Comparison of ENCODE assay signal across 29 mouse cellular contexts in the genomic region with DNA sequence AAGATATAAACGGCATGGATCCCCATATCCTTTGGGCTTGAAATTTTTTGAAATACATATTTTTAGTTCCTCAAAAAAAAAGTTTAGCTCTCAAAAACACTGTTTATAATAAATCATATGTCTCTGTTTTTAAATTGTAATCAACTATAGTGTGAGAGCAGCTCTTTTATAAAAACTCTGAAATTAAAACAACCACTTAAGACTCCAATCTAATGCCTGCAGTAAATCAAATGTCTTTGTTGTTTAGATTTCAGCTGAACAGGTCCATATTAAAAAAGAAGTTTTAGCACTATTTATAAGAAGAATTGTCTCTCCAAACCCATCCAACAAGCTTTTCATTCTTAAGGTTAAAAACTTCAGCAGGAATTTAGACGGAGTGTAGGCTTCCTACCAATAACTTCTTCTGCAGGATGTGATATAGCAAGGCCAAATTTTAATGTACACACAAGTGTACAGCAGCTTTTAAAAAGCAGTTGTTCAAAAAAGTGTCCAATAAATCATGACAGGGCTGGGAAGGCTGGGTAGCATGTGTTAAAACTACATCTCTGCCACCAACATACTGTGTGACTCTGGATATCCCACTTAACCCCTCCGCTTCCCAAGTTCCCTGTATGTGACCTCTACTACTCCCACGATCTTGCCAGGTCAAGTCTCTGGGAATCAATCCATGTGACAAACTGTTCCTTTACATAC.
DNase-seq lines count a peak whose midpoint lies in the region; ATAC-seq and TF ChIP-seq lines count a peak whose summit lies in the region.
"Had no signal": no experiment of that assay in that cellular context is flagged by ENCODE, and none has a peak within 500 bp of the region (broad histone marks: within the 10 kb centered on the region; RNA-seq: fewer than 3 reads in every experiment).

No protein-coding gene starts in this region.

- H3K4me2 ChIP-seq in kidney, embryonic 16.5 days (replicated peaks; ENCODE audit: low read depth, low read length) = no peak overlapping the region
- H3K4me2 ChIP-seq in stomach, embryonic 14.5 days (replicated peaks; ENCODE audit: low read depth, low read length) = peak overlapping the region; percentile 3; the same call in 1 of the 2 replicates
- H3K4me2 ChIP-seq in stomach, postnatal 0 days (replicated peaks; ENCODE audit: low read depth) = no peak overlapping the region
- H3K4me2 ChIP-seq: embryonic facial prominence, embryonic 12.5 days; forebrain, embryonic 15.5 days; heart, embryonic 12.5 days; hindbrain, embryonic 15.5 days; liver, embryonic 12.5 days; midbrain, embryonic 13.5 days; neural tube, embryonic 13.5 days had no signal

- peak; percentile 57; the same call in 1 of the 2 replicates for ATAC-seq in kidney, embryonic 16.5 days (ENCODE audit: low FRiP score, low TSS enrichment)
- peak; percentile 91 for ATAC-seq in stomach, embryonic 14.5 days (ENCODE audit: insufficient number of reproducible peaks, insufficient read depth, low FRiP score, low read depth)
- ATAC-seq in stomach, postnatal 0 days (ENCODE audit: low FRiP score, low TSS enrichment) = no peak; the same call in 1 of the 2 replicates
- ATAC-seq: CD4-positive, CD25-positive, alpha-beta regulatory T cell, adult 4 months; forebrain, embryonic 15.5 days; inflammation-experienced regulatory T-cells, adult 6 months; liver, embryonic 12.5 days; liver, postnatal 0 days; midbrain, embryonic 13.5 days had no signal

- no peaks in the 10 kb centered on the region for H3K27me3 ChIP-seq in kidney, embryonic 16.5 days (ENCODE audit: insufficient read depth, low read length)
- H3K27me3 ChIP-seq in kidney, adult 2 months (replicated peaks; ENCODE audit: control insufficient read depth, insufficient read depth, low read length) = no peaks in the 10 kb centered on the region
- no peaks in the 10 kb centered on the region for H3K27me3 ChIP-seq in stomach, embryonic 14.5 days (ENCODE audit: control insufficient read depth, insufficient read depth, low read length)
- H3K27me3 ChIP-seq in stomach, postnatal 0 days (ENCODE audit: control insufficient read depth, insufficient read depth, low read length) = no peaks in the 10 kb centered on the region
- no peaks in the 10 kb centered on the region for H3K27me3 ChIP-seq in hindbrain, embryonic 10.5 days (ENCODE audit: insufficient read depth, poor library complexity, severe bottlenecking)
- H3K27me3 ChIP-seq: embryonic facial prominence, embryonic 12.5 days; forebrain, embryonic 15.5 days; heart, embryonic 12.5 days; hindbrain, embryonic 15.5 days; liver, embryonic 12.5 days; megakaryocyte, embryonic 14.5 days; midbrain, embryonic 13.5 days; neural tube, embryonic 13.5 days had no signal

- TF ChIP-seq EP300 in stomach, postnatal 0 days (optimal IDR thresholded peaks at IDR 0.05) = no peak

- TF ChIP-seq CTCF in kidney, adult 2 months (conservative IDR thresholded peaks at IDR 0.05; ENCODE audit: insufficient read depth, insufficient read length, low read depth, low read length) = no peak
- TF ChIP-seq CTCF in stomach, postnatal 0 days (IDR thresholded peaks at IDR 0.05; ENCODE audit: low read depth) = no peak

- peaks cover 4% of the 10 kb centered on the region; the same call in 1 of the 2 replicates for H3K4me1 ChIP-seq in kidney, embryonic 16.5 days (ENCODE audit: insufficient read depth, low read length)
- H3K4me1 ChIP-seq in kidney, adult 2 months (ENCODE audit: control insufficient read depth, insufficient read depth, low read length) = no peaks in the 10 kb centered on the region
- H3K4me1 ChIP-seq in stomach, embryonic 14.5 days (ENCODE audit: control insufficient read depth, insufficient read depth, low read length) = peaks cover 3% of the 10 kb centered on the region; the same call in 1 of the 2 replicates
- H3K4me1 ChIP-seq in stomach, postnatal 0 days (replicated peaks; ENCODE audit: control insufficient read depth, insufficient read depth) = no peaks in the 10 kb centered on the region
- no peaks in the 10 kb centered on the region for H3K4me1 ChIP-seq in hindbrain, embryonic 10.5 days (replicated peaks)
- H3K4me1 ChIP-seq: embryonic facial prominence, embryonic 12.5 days; forebrain, embryonic 10.5 days; forebrain, embryonic 15.5 days; heart, embryonic 12.5 days; hindbrain, embryonic 15.5 days; liver, embryonic 12.5 days; megakaryocyte, embryonic 14.5 days; midbrain, embryonic 13.5 days; neural tube, embryonic 13.5 days had no signal

- no peaks in the 10 kb centered on the region for H3K9me3 ChIP-seq in kidney, embryonic 16.5 days (ENCODE audit: low read length)
- H3K9me3 ChIP-seq in stomach, embryonic 14.5 days (ENCODE audit: control insufficient read depth, low read depth, low read length) = no peaks in the 10 kb centered on the region
- no peaks in the 10 kb centered on the region for H3K9me3 ChIP-seq in stomach, postnatal 0 days (ENCODE audit: control insufficient read depth, low read length)
- H3K9me3 ChIP-seq in hindbrain, embryonic 10.5 days = no peaks in the 10 kb centered on the region
- H3K9me3 ChIP-seq: embryonic facial prominence, embryonic 12.5 days; forebrain, embryonic 10.5 days; forebrain, embryonic 15.5 days; heart, embryonic 12.5 days; hindbrain, embryonic 15.5 days; liver, embryonic 12.5 days; megakaryocyte, embryonic 14.5 days; midbrain, embryonic 13.5 days; neural tube, embryonic 13.5 days had no signal

- no peaks in the 10 kb centered on the region for H3K36me3 ChIP-seq in kidney, embryonic 16.5 days (ENCODE audit: insufficient read depth, low read length)
- no peaks in the 10 kb centered on the region for H3K36me3 ChIP-seq in kidney, adult 2 months (ENCODE audit: control insufficient read depth, insufficient read depth, low read length)
- no peaks in the 10 kb centered on the region for H3K36me3 ChIP-seq in stomach, embryonic 14.5 days (ENCODE audit: control insufficient read depth, insufficient read depth, low read length)
- no peaks in the 10 kb centered on the region for H3K36me3 ChIP-seq in stomach, postnatal 0 days (ENCODE audit: control insufficient read depth, insufficient read depth, low read length)
- no peaks in the 10 kb centered on the region for H3K36me3 ChIP-seq in hindbrain, embryonic 10.5 days
- H3K36me3 ChIP-seq: embryonic facial prominence, embryonic 12.5 days; forebrain, embryonic 10.5 days; forebrain, embryonic 15.5 days; heart, embryonic 12.5 days; hindbrain, embryonic 15.5 days; liver, embryonic 12.5 days; midbrain, embryonic 13.5 days; neural tube, embryonic 13.5 days had no signal

- no peak overlapping the region for H3K4me3 ChIP-seq in kidney, embryonic 16.5 days (ENCODE audit: low read length)
- no peak overlapping the region for H3K4me3 ChIP-seq in kidney, adult 2 months (ENCODE audit: insufficient read depth, low read depth, low read length)
- no peak overlapping the region for H3K4me3 ChIP-seq in stomach, embryonic 14.5 days (ENCODE audit: low read depth, low read length)
- H3K4me3 ChIP-seq in stomach, postnatal 0 days (ENCODE audit: low read depth, low read length) = no peak overlapping the region
- no peak overlapping the region for H3K4me3 ChIP-seq in hindbrain, embryonic 10.5 days
- H3K4me3 ChIP-seq: embryonic facial prominence, embryonic 12.5 days; forebrain, embryonic 10.5 days; forebrain, embryonic 15.5 days; heart, adult 2 months; heart, embryonic 12.5 days; hindbrain, embryonic 15.5 days; layer of hippocampus, adult 2 months; liver, embryonic 12.5 days; megakaryocyte, embryonic 14.5 days; midbrain, embryonic 13.5 days; neural tube, embryonic 13.5 days had no signal

- no peak for TF ChIP-seq POLR2A in kidney, adult 2 months (IDR thresholded peaks at IDR 0.05; ENCODE audit: low read depth, low read length)

- H3K9ac ChIP-seq in kidney, embryonic 16.5 days (replicated peaks; ENCODE audit: low read length) = no peak overlapping the region
- H3K9ac ChIP-seq in stomach, embryonic 14.5 days (replicated peaks; ENCODE audit: low read depth, low read length) = no peak overlapping the region
- no peak overlapping the region for H3K9ac ChIP-seq in stomach, postnatal 0 days (ENCODE audit: low read length)
- H3K9ac ChIP-seq: embryonic facial prominence, embryonic 12.5 days; forebrain, embryonic 15.5 days; heart, embryonic 12.5 days; hindbrain, embryonic 15.5 days; liver, embryonic 12.5 days; liver, postnatal 0 days; midbrain, embryonic 13.5 days; neural tube, embryonic 13.5 days had no signal

- H3K27ac ChIP-seq in kidney, embryonic 16.5 days (ENCODE audit: low read length) = no peak overlapping the region
- H3K27ac ChIP-seq in kidney, adult 2 months (ENCODE audit: insufficient read depth, low read depth, low read length) = no peak overlapping the region
- peak overlapping the region; percentile 69 for H3K27ac ChIP-seq in stomach, embryonic 14.5 days (ENCODE audit: low read length)
- no peak overlapping the region for H3K27ac ChIP-seq in stomach, postnatal 0 days (replicated peaks)
- H3K27ac ChIP-seq in hindbrain, embryonic 10.5 days = no peak overlapping the region
- H3K27ac ChIP-seq: embryonic facial prominence, embryonic 12.5 days; forebrain, embryonic 10.5 days; forebrain, embryonic 15.5 days; heart, adult 2 months; hindbrain, embryonic 15.5 days; layer of hippocampus, adult 2 months; liver, embryonic 12.5 days; midbrain, embryonic 13.5 days; neural tube, embryonic 13.5 days had no signal

- WGBS in kidney, embryonic 16.5 days = 45% methylated on average over 4 of the region's 4 CpGs
- 51% methylated on average over 4 of the region's 4 CpGs for WGBS in kidney, adult 2 months
- 25% methylated on average over 4 of the region's 4 CpGs for WGBS in stomach, embryonic 14.5 days
- 45% methylated on average over 4 of the region's 4 CpGs for WGBS in stomach, postnatal 0 days
- 87% methylated on average over 4 of the region's 4 CpGs for WGBS in hindbrain, embryonic 10.5 days

- no peak for DNase-seq in kidney, adult 2 months
- no peak for DNase-seq in stomach, postnatal 0 days (ENCODE audit: low spot score)
- peak; percentile 19 for DNase-seq in mesoderm, embryonic 11.5 days (ENCODE audit: low read depth, low spot score)
- DNase-seq in retina, postnatal 1 day = no peak
- DNase-seq in hindbrain, embryonic 10.5 days (ENCODE audit: low spot score) = no peak
- DNase-seq: adrenal gland, postnatal 14 days; cerebellum, adult 11-12 months; cerebellum, adult 9-11 months; embryo, embryonic 11 days; heart, adult 2 months; kidney, postnatal 25 days; left cerebral cortex, postnatal 4 days; liver, postnatal 0 days; thymus, adult 2 months; thymus, postnatal 36 days had no signal
